Mouse (Mus musculus): Measurements from ENCODE around the gene Kansl1l. TPM values are rescaled to one million over a fixed set of nuclear protein-coding genes. Genes with fewer than 3 reads are reported as not detected.

Kansl1l gene
- 10.8 and 16.8 TPM in 2 replicates for total RNA-seq (2023)

GRCm38 (mm10) chr1:66817453-66817839 is at the start of gene Kansl1l:
TSS of gene Kansl1l (minus strand) at chr1:66817562.

GRCm38 (mm10) chr1:66862712-66863511 is 45.5 kb upstream of the Kansl1l start, which contains the start of gene Acadl:
TSS of gene Acadl (minus strand) at chr1:66863277.

GRCm38 (mm10) chr1:66700693-66701575 is 116.4 kb downstream of the Kansl1l start, which contains the start of gene Rpe:
TSS of gene Rpe (plus strand) at chr1:66700831.

Other genes with a start within 250 kb of the Kansl1l start
- 66.5 and 86.9 TPM in 2 replicates for gene Rpe, start 116.7 kb downstream of the Kansl1l start, total RNA-seq (2023)
- 33.2 and 41.4 TPM in 2 replicates for gene Acadl, start 45.7 kb upstream of the Kansl1l start, total RNA-seq (2023)
- not detected in 2 replicates for gene Myl1, start 127.8 kb upstream of the Kansl1l start, total RNA-seq (2023)
- gene Lancl1, start 221.3 kb upstream of the Kansl1l start, total RNA-seq (2023) = 7.4 and 9.0 TPM in 2 replicates

All from neutrophil, adult 65 days (primary cell).